Mouse (Mus musculus) stomach, embryonic 14.5 days (tissue): ENCODE measurements at regions not wholly inside any gene's neighbourhood (a gene's known extent, or its start where the extent isn't known, plus 50 kb on each side); places are given as distances from the start of the nearest gene placed in this dataset.

Experiments
- ATAC-seq: fragments of 200-750 bp; cut with Nextera tagmentation; 2 replicates; pipeline ENCODE4 v1.8.0; 2017; ENCODE audit warnings: low read depth, moderate TSS enrichment; ENCODE audit not compliant: insufficient number of reproducible peaks, insufficient read depth, low FRiP score
- H3K27ac ChIP-seq: fragments of 300-500 bp; sonication (generic); 2 replicates; pipeline ENCODE4 v1.5.1; 2014; ENCODE audit warnings: mild to moderate bottlenecking, low read length, moderate library complexity, mixed read lengths
- H3K27me3 ChIP-seq: fragments of 300-500 bp; sonication (generic); 2 replicates; pipeline ENCODE4 v1.6.1; 2014; ENCODE audit warnings: low read length, control low read depth, mixed read lengths; ENCODE audit not compliant: control insufficient read depth, insufficient read depth
- H3K36me3 ChIP-seq: fragments of 300-500 bp; sonication (generic); 2 replicates; pipeline ENCODE4 v1.6.1; 2014; ENCODE audit warnings: mild to moderate bottlenecking, control low read depth, low read length, moderate library complexity, mixed read lengths; ENCODE audit not compliant: control insufficient read depth, insufficient read depth
- H3K4me1 ChIP-seq: fragments of 300-500 bp; sonication (generic); 2 replicates; pipeline ENCODE4 v1.6.1; 2014; ENCODE audit warnings: low read length, control low read depth, mixed read lengths; ENCODE audit not compliant: control insufficient read depth, insufficient read depth
- H3K4me2 ChIP-seq: fragments of 300-500 bp; sonication (generic); replicated peaks from 2 replicates; pipeline ENCODE4 v1.6.1; 2014; ENCODE audit warnings: low read depth, low read length, control low read depth
- H3K4me3 ChIP-seq: fragments of 300-500 bp; sonication (generic); 2 replicates; pipeline ENCODE4 v1.5.1; 2014; ENCODE audit warnings: low read depth, low read length, control low read depth
- H3K9ac ChIP-seq: fragments of 300-500 bp; sonication (generic); replicated peaks from 2 replicates; pipeline ENCODE4 v1.6.1; 2014; ENCODE audit warnings: low read depth, mild to moderate bottlenecking, control low read depth, low read length, moderate library complexity, mixed read lengths
- H3K9me3 ChIP-seq: fragments of 300-500 bp; sonication (generic); 2 replicates; pipeline ENCODE4 v1.6.1; 2016; ENCODE audit warnings: low read depth, low read length, control low read depth; ENCODE audit not compliant: control insufficient read depth
- WGBS: fragments of 180-500 bp; shearing (Covaris S2); extraction: QIAGEN DNeasy Blood & Tissue Kit; methylation state at CpG from one replicate; pipeline ENCODE4 v1.1.7; 2014; 5-methylcytosine and 5-hydroxymethylcytosine counted together

DNA sequence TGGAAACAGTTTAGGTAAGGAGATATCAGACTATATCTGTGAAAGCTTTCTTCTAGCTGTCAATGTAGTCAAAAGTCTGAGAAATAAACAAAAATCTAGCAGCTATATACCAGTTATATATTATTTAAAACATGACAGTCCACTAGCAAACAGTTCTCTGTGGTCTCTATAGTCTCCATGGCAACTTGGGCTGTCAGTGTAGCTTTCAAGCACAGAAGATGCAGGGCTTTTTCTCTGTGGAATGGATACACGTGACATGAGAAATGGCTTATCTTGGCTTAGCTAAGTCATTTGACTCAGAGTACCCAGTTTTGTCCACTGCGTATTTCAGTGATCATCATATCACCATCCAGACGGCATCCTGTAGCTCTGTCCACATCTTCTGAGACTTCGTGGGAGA, 84.6 kb upstream of the Gorab start:
- Histone ChIP-seq H3K36me3 (no peaks in the 10 kb centered on the region), H3K27me3 (no peaks in the 10 kb centered on the region), H3K4me3 (no peak overlapping the region), H3K9me3 (no peaks in the 10 kb centered on the region), H3K27ac (no peak overlapping the region), H3K9ac (no peak overlapping the region), H3K4me2 (no peak overlapping the region), H3K4me1 (no peaks in the 10 kb centered on the region)
- ATAC-seq, result no peak
- WGBS, result 64% methylated on average over 4 of the region's 4 CpGs

DNA sequence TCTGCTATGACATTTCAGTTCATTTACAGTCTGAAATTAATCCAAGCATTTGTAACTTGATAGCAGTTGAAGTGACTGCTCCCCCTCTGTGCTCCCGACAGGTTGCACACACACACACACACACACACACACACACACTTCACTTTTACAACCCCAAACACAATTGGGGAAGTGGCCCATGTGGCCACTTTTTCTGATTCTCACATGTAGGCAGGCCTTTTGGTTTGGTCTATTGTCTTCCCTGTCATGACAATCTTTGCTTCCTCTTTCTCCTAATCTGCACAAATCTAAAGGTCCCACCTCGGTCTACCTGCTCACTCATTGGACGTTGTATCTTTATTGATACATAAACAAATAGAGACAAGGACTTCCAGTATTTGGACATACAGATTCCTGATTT, 79.6 kb upstream of the Gorab start:
- WGBS, result 78% methylated on average over 3 of the region's 3 CpGs
- no peak overlapping the region for H3K4me3 ChIP-seq
- H3K4me1 ChIP-seq, result no peaks in the 10 kb centered on the region
- H3K27ac ChIP-seq, result no peak overlapping the region
- H3K9me3 ChIP-seq, result no peaks in the 10 kb centered on the region
- no peaks in the 10 kb centered on the region for H3K36me3 ChIP-seq
- no peak overlapping the region for H3K9ac ChIP-seq
- no peaks in the 10 kb centered on the region for H3K27me3 ChIP-seq
- no peak for ATAC-seq
- no peak overlapping the region for H3K4me2 ChIP-seq

- H3K27me3 ChIP-seq, result no peaks in the 10 kb centered on the region
- H3K4me1 ChIP-seq, result no peaks in the 10 kb centered on the region
- no peaks in the 10 kb centered on the region for H3K9me3 ChIP-seq
- ATAC-seq, result no peak
- no peak overlapping the region for H3K4me2 ChIP-seq
- no peak overlapping the region for H3K4me3 ChIP-seq
- no peaks in the 10 kb centered on the region for H3K36me3 ChIP-seq
- H3K27ac ChIP-seq, result no peak overlapping the region
- no peak overlapping the region for H3K9ac ChIP-seq
- 62% methylated on average over 4 of the region's 4 CpGs for WGBS
These were observed 74.2 kb upstream of the Gorab start for GRCm38 (mm10) chr1:163477478-163478167.

GRCm38 (mm10) chr1:163461194-163461593, 57.7 kb upstream of the Gorab start:
- Histone ChIP-seq H3K9ac (no peak overlapping the region), H3K4me3 (no peak overlapping the region), H3K27ac (no peak overlapping the region), H3K4me1 (no peaks in the 10 kb centered on the region), H3K9me3 (no peaks in the 10 kb centered on the region), H3K36me3 (no peaks in the 10 kb centered on the region), H3K27me3 (no peaks in the 10 kb centered on the region), H3K4me2 (no peak overlapping the region)
- WGBS, result 73% methylated on average over 13 of the region's 13 CpGs
- ATAC-seq, result no peak

DNA sequence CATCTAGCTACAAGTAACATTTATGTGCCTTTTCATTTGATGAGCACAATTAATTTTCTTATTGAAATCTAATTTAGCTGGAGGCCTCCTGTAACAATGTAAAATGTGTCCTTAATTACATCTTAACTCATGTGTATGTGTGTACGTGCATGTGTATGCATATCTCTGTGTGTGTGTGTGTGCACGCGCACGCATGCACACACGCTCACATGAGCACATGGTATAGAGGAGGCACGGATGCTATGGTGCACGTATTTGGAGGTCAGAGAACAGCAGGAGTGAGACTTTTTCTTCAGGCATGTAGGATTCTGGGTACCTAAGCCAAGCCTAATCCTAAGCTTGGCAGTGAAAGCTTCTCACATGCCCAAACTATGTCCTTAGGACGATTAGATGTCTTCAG, 52.9 kb upstream of the Gorab start:
- Histone ChIP-seq H3K9me3 (no peaks in the 10 kb centered on the region), H3K27me3 (no peaks in the 10 kb centered on the region), H3K9ac (no peak overlapping the region), H3K36me3 (no peaks in the 10 kb centered on the region), H3K4me3 (no peak overlapping the region), H3K4me2 (no peak overlapping the region), H3K27ac (no peak overlapping the region), H3K4me1 (no peaks in the 10 kb centered on the region)
- no peak for ATAC-seq
- WGBS, result 93% methylated on average over 8 of the region's 8 CpGs
